Mouse (Mus musculus): ENCODE data around the gene Prrg2. TPM values are rescaled to one million over a fixed set of nuclear protein-coding genes. Genes with fewer than 3 reads are reported as not detected.

Gene Prrg2
- polyA plus RNA-seq, 1 experiment = 22.9 TPM

DNA sequence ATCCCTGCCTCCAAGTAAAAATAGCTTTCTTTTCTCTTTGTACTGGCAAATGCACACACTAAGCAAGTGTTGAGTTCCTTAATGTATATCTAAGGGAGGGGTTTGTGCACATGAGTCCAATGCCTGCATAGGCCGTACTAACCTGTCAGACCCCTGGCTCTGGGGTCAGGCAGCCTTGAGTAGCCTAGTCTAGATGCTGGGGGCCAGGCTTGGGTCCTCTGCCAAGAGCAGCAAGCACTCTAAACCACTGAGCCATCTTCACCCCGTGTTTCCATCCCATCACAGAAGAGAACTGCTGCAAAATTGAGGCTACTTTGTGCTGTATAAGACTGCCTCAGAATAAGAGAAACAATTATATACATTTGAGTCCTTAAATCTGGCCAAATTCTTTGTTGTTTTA, 15.4 kb upstream of the Prrg2 start:
- Histone ChIP-seq H3K27ac (ENCODE audit: insufficient read depth, low read depth, low read length) (no peak overlapping the region), H3K4me1 (ENCODE audit: control insufficient read depth, insufficient read depth, low read length) (peaks cover 36% of the 10 kb centered on the region), H3K4me3 (ENCODE audit: insufficient read depth, low read length) (no peak overlapping the region)
- TF ChIP-seq CTCF (IDR thresholded peaks at IDR 0.05; ENCODE audit: low read depth, low read length) = no peak
- TF ChIP-seq POLR2A (IDR thresholded peaks at IDR 0.05; ENCODE audit: borderline replicate concordance, low read depth, low read length) = no peak

DNA sequence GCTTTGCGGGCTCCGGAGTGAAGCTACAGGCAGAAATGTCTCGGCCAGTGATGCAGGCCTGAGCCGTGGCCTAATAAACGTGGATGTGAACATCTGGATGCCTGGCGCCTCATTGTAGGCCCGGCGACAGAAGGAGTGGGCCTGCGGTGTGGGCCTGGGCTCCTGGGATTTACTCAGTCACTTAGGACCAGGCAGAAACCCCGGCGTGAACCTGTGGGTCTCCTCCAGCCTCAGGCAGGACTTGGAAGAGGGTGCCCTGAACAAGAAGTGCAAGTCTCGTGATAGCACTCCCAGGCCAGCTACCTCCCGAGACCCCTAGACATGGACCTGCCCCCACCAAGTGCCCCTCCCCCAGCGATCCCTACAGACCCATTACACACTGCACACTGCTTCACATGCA, 14.8 kb upstream of the Prrg2 start:
- peaks cover 33% of the 10 kb centered on the region for H3K4me1 ChIP-seq (ENCODE audit: control insufficient read depth, insufficient read depth, low read length)
- H3K4me3 ChIP-seq (ENCODE audit: insufficient read depth, low read length) = no peak overlapping the region
- H3K27ac ChIP-seq (ENCODE audit: insufficient read depth, low read depth, low read length) = no peak overlapping the region
- TF ChIP-seq POLR2A (IDR thresholded peaks at IDR 0.05; ENCODE audit: borderline replicate concordance, low read depth, low read length) (no peak), CTCF (IDR thresholded peaks at IDR 0.05; ENCODE audit: low read depth, low read length) (no peak)

DNA sequence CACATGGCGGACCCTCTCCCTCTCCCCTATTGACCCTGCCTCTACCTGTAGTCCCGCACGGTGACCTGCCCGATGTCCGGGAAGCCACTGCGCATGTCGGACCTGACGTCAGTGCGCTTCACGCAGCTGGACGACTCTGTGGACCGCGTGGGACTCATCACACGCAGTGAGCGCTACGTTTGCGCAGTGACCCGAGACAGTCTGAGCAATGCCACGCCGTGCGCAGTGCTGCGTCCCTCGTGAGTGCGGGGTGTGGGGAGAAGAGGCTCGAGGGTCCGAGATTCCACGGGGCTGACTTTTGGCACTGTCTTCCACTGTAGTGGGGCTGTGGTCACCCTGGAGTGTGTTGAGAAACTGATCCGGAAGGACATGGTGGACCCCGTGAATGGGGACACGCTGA, 14.0 kb upstream of the Prrg2 start:
- TF ChIP-seq POLR2A (IDR thresholded peaks at IDR 0.05; ENCODE audit: borderline replicate concordance, low read depth, low read length) (no peak), CTCF (IDR thresholded peaks at IDR 0.05; ENCODE audit: low read depth, low read length) (no peak)
- no peak overlapping the region for H3K27ac ChIP-seq (ENCODE audit: insufficient read depth, low read depth, low read length)
- peaks cover 30% of the 10 kb centered on the region for H3K4me1 ChIP-seq (ENCODE audit: control insufficient read depth, insufficient read depth, low read length)
- no peak overlapping the region for H3K4me3 ChIP-seq (ENCODE audit: insufficient read depth, low read length)

DNA sequence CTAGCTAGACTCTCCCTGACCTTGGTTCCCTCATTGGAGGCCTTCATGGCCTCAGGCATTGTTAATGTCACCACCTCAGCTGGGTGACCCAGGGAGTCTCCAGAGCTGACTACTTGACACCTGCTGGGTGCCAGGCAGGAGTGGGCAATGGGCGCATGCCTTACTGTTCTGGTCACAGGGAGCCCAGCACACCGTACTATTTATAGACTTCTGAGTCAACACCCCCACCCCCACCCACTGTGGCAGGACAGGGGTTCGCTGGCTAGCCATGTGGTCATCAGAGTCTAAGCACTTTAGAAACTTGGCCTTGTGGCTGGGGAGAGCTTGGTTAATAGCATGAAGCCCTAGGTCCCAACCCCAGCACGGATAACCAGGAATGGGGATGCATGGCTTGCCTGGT, 12.9 kb upstream of the Prrg2 start:
- H3K27ac ChIP-seq (ENCODE audit: insufficient read depth, low read depth, low read length) = peak overlapping the region; percentile 29
- peaks cover 21% of the 10 kb centered on the region for H3K4me1 ChIP-seq (ENCODE audit: control insufficient read depth, insufficient read depth, low read length)
- no peak overlapping the region for H3K4me3 ChIP-seq (ENCODE audit: insufficient read depth, low read length)
- TF ChIP-seq CTCF (IDR thresholded peaks at IDR 0.05; ENCODE audit: low read depth, low read length) (0 out of 2 replicates have a peak, but pooled peaks have one; percentile 6), POLR2A (IDR thresholded peaks at IDR 0.05; ENCODE audit: borderline replicate concordance, low read depth, low read length) (no peak)

DNA sequence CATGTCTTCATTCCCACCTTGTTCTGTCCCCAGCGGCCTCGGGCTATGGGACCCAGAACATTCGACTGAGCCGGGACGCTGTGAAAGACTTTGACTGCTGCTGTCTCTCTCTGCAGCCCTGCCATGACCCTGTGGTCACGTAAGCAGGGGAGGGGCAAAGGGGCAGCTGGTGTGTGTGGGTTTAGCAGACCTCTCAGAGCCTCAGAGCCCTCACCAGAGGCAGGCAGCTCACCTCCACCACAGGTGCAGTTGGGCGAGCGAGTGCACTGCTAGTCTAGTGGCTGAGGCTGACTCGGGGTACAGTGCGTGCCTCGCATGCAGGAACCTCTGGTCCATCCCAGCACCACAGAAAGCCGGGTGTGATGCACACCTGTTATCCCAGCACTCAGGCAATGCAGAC, 11.5 kb upstream of the Prrg2 start:
- Histone ChIP-seq H3K4me1 (ENCODE audit: control insufficient read depth, insufficient read depth, low read length) (peaks cover 21% of the 10 kb centered on the region), H3K27ac (ENCODE audit: insufficient read depth, low read depth, low read length) (no peak overlapping the region), H3K4me3 (ENCODE audit: insufficient read depth, low read length) (no peak overlapping the region)
- TF ChIP-seq POLR2A (IDR thresholded peaks at IDR 0.05; ENCODE audit: borderline replicate concordance, low read depth, low read length) = no peak
- no peak for TF ChIP-seq CTCF (IDR thresholded peaks at IDR 0.05; ENCODE audit: low read depth, low read length)

DNA sequence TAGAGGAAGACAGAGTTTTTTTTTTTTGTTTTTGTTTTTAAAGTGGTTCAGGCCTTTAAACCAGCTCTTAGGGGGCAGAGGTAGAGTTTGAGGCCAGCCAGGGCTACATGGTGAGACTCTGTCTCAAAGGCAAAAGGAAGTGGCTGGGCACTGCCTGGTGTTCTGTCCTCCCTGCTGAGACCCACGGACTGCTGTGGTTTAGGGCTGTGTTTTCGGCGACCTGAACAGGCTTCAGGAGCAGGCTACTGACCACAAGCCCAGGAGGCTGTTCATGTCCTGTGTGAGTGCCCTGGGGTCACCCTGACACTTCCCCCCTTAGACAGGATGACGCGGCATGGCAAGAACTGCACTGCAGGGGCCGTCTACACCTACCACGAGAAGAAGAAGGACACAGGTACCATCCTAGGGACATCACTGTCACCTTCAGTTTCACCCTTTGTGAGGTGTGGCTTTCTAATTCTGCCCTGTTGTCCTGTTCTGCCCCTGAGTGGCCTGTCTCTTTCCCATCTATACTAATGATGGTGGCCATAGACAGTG, 10.8 kb upstream of the Prrg2 start:
- Histone ChIP-seq H3K4me1 (ENCODE audit: control insufficient read depth, insufficient read depth, low read length) (peaks cover 25% of the 10 kb centered on the region), H3K27ac (ENCODE audit: insufficient read depth, low read depth, low read length) (no peak overlapping the region), H3K4me3 (ENCODE audit: insufficient read depth, low read length) (no peak overlapping the region)
- no peak for TF ChIP-seq POLR2A (IDR thresholded peaks at IDR 0.05; ENCODE audit: borderline replicate concordance, low read depth, low read length)
- TF ChIP-seq CTCF (IDR thresholded peaks at IDR 0.05; ENCODE audit: low read depth, low read length) = no peak

DNA sequence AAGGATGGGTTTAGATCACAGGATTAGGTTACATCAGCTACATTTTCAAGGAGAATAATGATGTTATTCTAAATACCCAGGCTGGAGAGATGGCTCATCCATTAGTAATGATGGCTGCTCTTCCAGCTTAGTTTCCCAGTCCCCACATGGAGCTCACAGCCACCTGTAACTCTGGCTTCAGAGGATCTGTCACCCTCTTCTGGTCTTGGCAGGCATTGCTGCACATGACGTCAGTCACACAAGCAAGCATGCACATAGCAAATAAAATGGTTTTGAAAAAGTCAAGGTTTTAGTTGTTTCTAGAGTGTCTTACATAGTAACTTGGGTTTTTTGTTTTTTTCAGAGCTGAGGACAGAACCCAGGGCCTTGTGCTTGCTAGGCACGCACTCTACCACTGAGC, 9.8 kb upstream of the Prrg2 start:
- H3K27ac ChIP-seq (ENCODE audit: insufficient read depth, low read depth, low read length) = no peak overlapping the region
- H3K4me1 ChIP-seq (ENCODE audit: control insufficient read depth, insufficient read depth, low read length) = peaks cover 25% of the 10 kb centered on the region
- H3K4me3 ChIP-seq (ENCODE audit: insufficient read depth, low read length) = no peak overlapping the region
- TF ChIP-seq CTCF (IDR thresholded peaks at IDR 0.05; ENCODE audit: low read depth, low read length) = no peak

DNA sequence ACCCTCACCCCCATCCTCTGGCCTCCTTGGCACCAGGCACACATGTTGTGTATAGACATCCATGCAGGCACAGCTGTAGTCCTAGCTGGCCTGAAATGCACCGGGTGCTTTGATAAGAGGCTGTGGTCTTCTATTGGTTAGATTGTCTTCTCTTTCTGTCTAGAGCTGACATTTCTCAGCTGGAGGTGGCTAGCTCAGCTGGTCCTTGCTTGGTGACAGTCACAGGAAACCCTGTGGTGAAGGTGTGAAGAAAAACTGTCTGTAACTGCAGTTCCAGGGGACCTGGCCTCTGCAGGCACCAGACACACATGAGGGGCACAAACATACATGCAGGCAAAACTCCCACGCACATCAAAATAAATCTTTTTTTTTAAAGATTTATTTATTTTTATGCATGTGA, 7.2 kb upstream of the Prrg2 start:
- H3K27ac ChIP-seq (ENCODE audit: insufficient read depth, low read depth, low read length) = no peak overlapping the region
- TF ChIP-seq CTCF (IDR thresholded peaks at IDR 0.05; ENCODE audit: low read depth, low read length) (no peak), POLR2A (IDR thresholded peaks at IDR 0.05; ENCODE audit: borderline replicate concordance, low read depth, low read length) (no peak)
- H3K4me1 ChIP-seq (ENCODE audit: control insufficient read depth, insufficient read depth, low read length) = peaks cover 16% of the 10 kb centered on the region
- H3K4me3 ChIP-seq (ENCODE audit: insufficient read depth, low read length) = no peak overlapping the region

DNA sequence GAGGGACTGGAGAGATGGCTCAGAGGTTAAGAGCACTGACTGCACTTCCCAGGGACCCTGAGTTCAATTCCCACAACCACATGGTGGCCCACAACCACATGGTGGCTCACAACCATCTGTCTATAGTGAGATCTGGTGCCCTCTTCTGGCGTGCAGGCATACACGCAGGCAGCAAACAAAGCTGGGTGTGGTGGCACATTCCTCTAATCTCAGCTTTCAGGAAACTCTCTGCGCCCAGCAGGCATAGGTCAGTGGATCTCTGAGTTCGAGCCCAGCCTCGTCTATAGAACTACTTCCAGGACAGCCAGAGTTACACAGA, 5.5 kb upstream of the Prrg2 start:
- no peak overlapping the region for H3K27ac ChIP-seq (ENCODE audit: insufficient read depth, low read depth, low read length)
- TF ChIP-seq POLR2A (IDR thresholded peaks at IDR 0.05; ENCODE audit: borderline replicate concordance, low read depth, low read length) (no peak), CTCF (IDR thresholded peaks at IDR 0.05; ENCODE audit: low read depth, low read length) (peak; percentile 95)
- no peak overlapping the region for H3K4me3 ChIP-seq (ENCODE audit: insufficient read depth, low read length)
- peaks cover 16% of the 10 kb centered on the region for H3K4me1 ChIP-seq (ENCODE audit: control insufficient read depth, insufficient read depth, low read length)

DNA sequence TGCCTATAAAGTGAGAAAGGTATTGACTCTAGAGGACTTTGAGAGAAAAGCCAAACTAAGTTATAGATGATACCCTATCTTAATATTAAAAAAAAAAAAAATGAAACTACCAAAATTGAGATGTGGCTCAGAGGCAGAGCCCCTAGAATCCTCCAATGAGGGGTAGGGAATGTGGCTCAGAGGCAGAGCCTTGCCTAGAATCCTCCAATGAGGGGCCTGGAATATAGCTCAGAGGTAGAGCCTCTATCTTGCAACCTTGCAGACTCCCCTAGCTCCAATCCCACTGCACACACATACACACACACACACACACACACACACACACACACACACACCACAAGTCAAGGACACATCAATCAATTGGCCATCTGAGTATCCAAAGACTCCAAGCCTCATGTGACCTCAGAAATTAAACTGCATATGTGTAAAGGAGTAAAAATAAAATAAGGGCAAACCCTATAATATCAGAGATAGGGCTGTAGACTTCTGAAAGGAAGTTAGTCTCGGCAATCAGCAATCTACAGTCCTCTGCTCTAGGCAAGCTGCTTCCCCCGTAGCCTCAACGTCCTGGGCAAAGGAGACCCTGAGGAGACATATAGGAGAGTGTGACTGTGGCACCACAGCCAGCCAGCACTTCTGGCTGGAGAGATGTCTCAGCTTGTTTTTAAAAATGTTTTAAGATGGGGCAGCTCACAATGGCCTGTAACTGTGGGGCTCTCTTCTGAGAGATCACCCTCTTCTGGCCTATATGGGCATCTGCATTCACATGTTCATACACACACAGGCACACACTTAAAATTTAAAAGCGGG, 4.9 kb upstream of the Prrg2 start:
- no peak for TF ChIP-seq POLR2A (IDR thresholded peaks at IDR 0.05; ENCODE audit: borderline replicate concordance, low read depth, low read length)
- TF ChIP-seq CTCF (IDR thresholded peaks at IDR 0.05; ENCODE audit: low read depth, low read length) = no peak
- Histone ChIP-seq H3K4me3 (ENCODE audit: insufficient read depth, low read length) (no peak overlapping the region), H3K4me1 (ENCODE audit: control insufficient read depth, insufficient read depth, low read length) (peaks cover 14% of the 10 kb centered on the region), H3K27ac (ENCODE audit: insufficient read depth, low read depth, low read length) (no peak overlapping the region)

Data from bone marrow macrophage, adult 2 months (primary cell).